Mouse (Mus musculus): ENCODE measurements around the gene Nasp. TPM values are rescaled to one million over a fixed set of nuclear protein-coding genes. Genes with fewer than 3 reads are reported as not detected.
"Not testable (repeated sequence)": the region's sequence is repeated elsewhere in the genome, so short reads cannot be mapped to it uniquely, and the experiment has no call there.

The Nasp gene
- polyA plus RNA-seq, 1 experiment from 2014 or later, result 352 TPM

- DNase-seq (ENCODE audit: low spot score); H3K27me3 ChIP-seq (ENCODE audit: control insufficient read depth, insufficient read depth, low read length); H3K9ac ChIP-seq (ENCODE audit: low read length); ATAC-seq (replicated peaks; ENCODE audit: low FRiP score); H3K4me1 ChIP-seq (replicated peaks; ENCODE audit: control insufficient read depth, insufficient read depth, low read length); H3K27ac ChIP-seq (ENCODE audit: low read depth, low read length); H3K36me3 ChIP-seq (ENCODE audit: control insufficient read depth, insufficient read depth, low read length); H3K4me2 ChIP-seq (ENCODE audit: low read depth, low read length, severe bottlenecking); H3K9me3 ChIP-seq (ENCODE audit: control insufficient read depth, low read length); H3K4me3 ChIP-seq (ENCODE audit: low read depth, low read length): not testable (repeated sequence)
- 91% methylated on average over 6 of the region's 6 CpGs for WGBS
Observed at GRCm38 (mm10) chr4:116659916-116660315, 32.2 kb upstream of the Nasp start.

GRCm38 (mm10) chr4:116659474-116659873 is 31.7 kb upstream of the Nasp start:
- DNase-seq (ENCODE audit: low spot score), result no peak
- no peak overlapping the region for H3K4me2 ChIP-seq (ENCODE audit: low read depth, low read length, severe bottlenecking)
- H3K36me3 ChIP-seq (ENCODE audit: control insufficient read depth, insufficient read depth, low read length), result no peaks in the 10 kb centered on the region
- H3K27me3 ChIP-seq (ENCODE audit: control insufficient read depth, insufficient read depth, low read length), result no peaks in the 10 kb centered on the region
- H3K27ac ChIP-seq (ENCODE audit: low read depth, low read length), result no peak overlapping the region
- WGBS, result 85% methylated on average over 2 of the region's 2 CpGs
- no peaks in the 10 kb centered on the region for H3K4me1 ChIP-seq (replicated peaks; ENCODE audit: control insufficient read depth, insufficient read depth, low read length)
- H3K9ac ChIP-seq (ENCODE audit: low read length), result no peak overlapping the region
- no peak overlapping the region for H3K4me3 ChIP-seq (ENCODE audit: low read depth, low read length)
- H3K9me3 ChIP-seq (ENCODE audit: control insufficient read depth, low read length), result no peaks in the 10 kb centered on the region
- ATAC-seq (replicated peaks; ENCODE audit: low FRiP score), result no peak

GRCm38 (mm10) chr4:116657971-116658370 is 30.2 kb upstream of the Nasp start:
- no peak overlapping the region for H3K27ac ChIP-seq (ENCODE audit: low read depth, low read length)
- no peak overlapping the region for H3K9ac ChIP-seq (ENCODE audit: low read length)
- no peaks in the 10 kb centered on the region for H3K27me3 ChIP-seq (ENCODE audit: control insufficient read depth, insufficient read depth, low read length)
- DNase-seq (ENCODE audit: low spot score) (no peak), ATAC-seq (replicated peaks; ENCODE audit: low FRiP score) (no peak)
- H3K36me3 ChIP-seq (ENCODE audit: control insufficient read depth, insufficient read depth, low read length), result no peaks in the 10 kb centered on the region
- H3K4me1 ChIP-seq (replicated peaks; ENCODE audit: control insufficient read depth, insufficient read depth, low read length), result no peaks in the 10 kb centered on the region
- H3K4me2 ChIP-seq (ENCODE audit: low read depth, low read length, severe bottlenecking), result no peak overlapping the region
- H3K9me3 ChIP-seq (ENCODE audit: control insufficient read depth, low read length), result no peaks in the 10 kb centered on the region
- 39% methylated on average over 3 of the region's 3 CpGs for WGBS
- no peak overlapping the region for H3K4me3 ChIP-seq (ENCODE audit: low read depth, low read length)

- no peak for ATAC-seq (replicated peaks; ENCODE audit: low FRiP score)
- Histone ChIP-seq H3K9me3 (ENCODE audit: control insufficient read depth, low read length) (no peaks in the 10 kb centered on the region), H3K27ac (ENCODE audit: low read depth, low read length) (no peak overlapping the region), H3K9ac (ENCODE audit: low read length) (no peak overlapping the region), H3K4me2 (ENCODE audit: low read depth, low read length, severe bottlenecking) (no peak overlapping the region), H3K4me1 (replicated peaks; ENCODE audit: control insufficient read depth, insufficient read depth, low read length) (no peaks in the 10 kb centered on the region), H3K27me3 (ENCODE audit: control insufficient read depth, insufficient read depth, low read length) (no peaks in the 10 kb centered on the region), H3K36me3 (ENCODE audit: control insufficient read depth, insufficient read depth, low read length) (no peaks in the 10 kb centered on the region), H3K4me3 (ENCODE audit: low read depth, low read length) (no peak overlapping the region)
- 72% methylated on average over 3 of the region's 3 CpGs for WGBS
- DNase-seq (ENCODE audit: low spot score), result no peak
Observed at GRCm38 (mm10) chr4:116655658-116656057, 27.9 kb upstream of the Nasp start.

GRCm38 (mm10) chr4:116655100-116655499 is 27.4 kb upstream of the Nasp start:
- Histone ChIP-seq H3K36me3 (ENCODE audit: control insufficient read depth, insufficient read depth, low read length) (no peaks in the 10 kb centered on the region), H3K9me3 (ENCODE audit: control insufficient read depth, low read length) (no peaks in the 10 kb centered on the region), H3K4me1 (replicated peaks; ENCODE audit: control insufficient read depth, insufficient read depth, low read length) (peaks cover 3% of the 10 kb centered on the region), H3K4me3 (ENCODE audit: low read depth, low read length) (no peak overlapping the region), H3K4me2 (ENCODE audit: low read depth, low read length, severe bottlenecking) (no peak overlapping the region), H3K27me3 (ENCODE audit: control insufficient read depth, insufficient read depth, low read length) (no peaks in the 10 kb centered on the region), H3K9ac (ENCODE audit: low read length) (no peak overlapping the region), H3K27ac (ENCODE audit: low read depth, low read length) (no peak overlapping the region)
- WGBS, result 77% methylated on average over 2 of the region's 2 CpGs
- ATAC-seq (replicated peaks; ENCODE audit: low FRiP score) (no peak), DNase-seq (ENCODE audit: low spot score) (no peak)

- Histone ChIP-seq H3K4me2 (ENCODE audit: low read depth, low read length, severe bottlenecking) (no peak overlapping the region), H3K4me3 (ENCODE audit: low read depth, low read length) (no peak overlapping the region), H3K9me3 (ENCODE audit: control insufficient read depth, low read length) (no peaks in the 10 kb centered on the region), H3K36me3 (ENCODE audit: control insufficient read depth, insufficient read depth, low read length) (no peaks in the 10 kb centered on the region), H3K9ac (ENCODE audit: low read length) (no peak overlapping the region), H3K27ac (ENCODE audit: low read depth, low read length) (no peak overlapping the region), H3K4me1 (replicated peaks; ENCODE audit: control insufficient read depth, insufficient read depth, low read length) (peaks cover 7% of the 10 kb centered on the region), H3K27me3 (ENCODE audit: control insufficient read depth, insufficient read depth, low read length) (no peaks in the 10 kb centered on the region)
- DNase-seq (ENCODE audit: low spot score) (no peak), ATAC-seq (replicated peaks; ENCODE audit: low FRiP score) (no peak)
- 87% methylated on average over 6 of the region's 6 CpGs for WGBS
Observed at GRCm38 (mm10) chr4:116653228-116653627, 25.5 kb upstream of the Nasp start.

- 12% methylated on average over 6 of the region's 6 CpGs for WGBS
- no peak for ATAC-seq (replicated peaks; ENCODE audit: low FRiP score)
- Histone ChIP-seq H3K9ac (ENCODE audit: low read length) (peak overlapping the region; percentile 93), H3K4me3 (ENCODE audit: low read depth, low read length) (peak overlapping the region; percentile 93), H3K4me2 (ENCODE audit: low read depth, low read length, severe bottlenecking) (peak overlapping the region; percentile 83), H3K36me3 (ENCODE audit: control insufficient read depth, insufficient read depth, low read length) (no peaks in the 10 kb centered on the region), H3K27ac (ENCODE audit: low read depth, low read length) (no peak overlapping the region), H3K27me3 (ENCODE audit: control insufficient read depth, insufficient read depth, low read length) (no peaks in the 10 kb centered on the region), H3K4me1 (replicated peaks; ENCODE audit: control insufficient read depth, insufficient read depth, low read length) (peaks cover 7% of the 10 kb centered on the region), H3K9me3 (ENCODE audit: control insufficient read depth, low read length) (no peaks in the 10 kb centered on the region)
- no peak for DNase-seq (ENCODE audit: low spot score)
Observed at GRCm38 (mm10) chr4:116651797-116652135, 24.0 kb upstream of the Nasp start.

- Histone ChIP-seq H3K9ac (ENCODE audit: low read length) (peak within 1 kb of the TSS; percentile 93), H3K4me1 (replicated peaks; ENCODE audit: control insufficient read depth, insufficient read depth, low read length) (peaks cover 7% of the 10 kb centered on the region), H3K27ac (ENCODE audit: low read depth, low read length) (peak within 1 kb of the TSS; percentile 59), H3K4me2 (ENCODE audit: low read depth, low read length, severe bottlenecking) (peak within 1 kb of the TSS; percentile 83), H3K36me3 (ENCODE audit: control insufficient read depth, insufficient read depth, low read length) (no peaks in the 10 kb centered on the region), H3K27me3 (ENCODE audit: control insufficient read depth, insufficient read depth, low read length) (no peaks in the 10 kb centered on the region), H3K4me3 (ENCODE audit: low read depth, low read length) (peak within 1 kb of the TSS; percentile 93), H3K9me3 (ENCODE audit: control insufficient read depth, low read length) (no peaks in the 10 kb centered on the region)
- under 1% methylated on average over 39 of the region's 39 CpGs for WGBS
- ATAC-seq (replicated peaks; ENCODE audit: low FRiP score) (peak; percentile 99), DNase-seq (ENCODE audit: low spot score) (peak; percentile 95)
Observed at GRCm38 (mm10) chr4:116650924-116651796, 23.4 kb upstream of the Nasp start, which contains the start of gene Akr1a1. Akr1a1 (minus strand) TSS chr4:116651680.

GRCm38 (mm10) chr4:116650365-116650764 is 22.6 kb upstream of the Nasp start:
- Histone ChIP-seq H3K9me3 (ENCODE audit: control insufficient read depth, low read length) (no peaks in the 10 kb centered on the region), H3K4me1 (replicated peaks; ENCODE audit: control insufficient read depth, insufficient read depth, low read length) (peaks cover 7% of the 10 kb centered on the region), H3K4me2 (ENCODE audit: low read depth, low read length, severe bottlenecking) (peak overlapping the region; percentile 83), H3K36me3 (ENCODE audit: control insufficient read depth, insufficient read depth, low read length) (no peaks in the 10 kb centered on the region), H3K9ac (ENCODE audit: low read length) (peak overlapping the region; percentile 93), H3K4me3 (ENCODE audit: low read depth, low read length) (peak overlapping the region; percentile 93), H3K27me3 (ENCODE audit: control insufficient read depth, insufficient read depth, low read length) (no peaks in the 10 kb centered on the region), H3K27ac (ENCODE audit: low read depth, low read length) (no peak overlapping the region)
- WGBS, result 51% methylated on average over 5 of the region's 5 CpGs
- DNase-seq (ENCODE audit: low spot score) (no peak), ATAC-seq (replicated peaks; ENCODE audit: low FRiP score) (no peak)

Measured in forebrain, embryonic 11.5 days (tissue).